Mouse (Mus musculus) CH12.LX (cell line): ENCODE data around the gene Cop1. TPM values are rescaled to one million over a fixed set of nuclear protein-coding genes. Genes with fewer than 3 reads are reported as not detected.
A peak's percentile ranks its signal among the peaks of the same experiment; 100 is the strongest.

Experiments
- DNase-seq: peaks from one replicate; pipeline ENCODE4 v3.0.0-alpha.2; 2013; ENCODE audit errors: extremely low read depth
- H3K27ac ChIP-seq: 2 replicates; pipeline ENCODE4 v1.5.1; 2012; ENCODE audit warnings: low read depth, mild to moderate bottlenecking, control low read depth, moderate library complexity; ENCODE audit not compliant: insufficient read depth
- H3K27me3 ChIP-seq: replicated peaks from 2 replicates; pipeline ENCODE3; 2012; ENCODE audit warnings: inconsistent platforms
- H3K36me3 ChIP-seq, 2 experiments: replicated peaks in 1 of 2; 2 replicates each; pipeline versions ENCODE3 to v1.6.1; 2012; ENCODE audit warnings: inconsistent platforms in 1 of 2, low read length in 1 of 2, mild to moderate bottlenecking in 1 of 2, mixed read lengths in 1 of 2, moderate library complexity in 1 of 2; ENCODE audit not compliant: control insufficient read depth in 1 of 2, insufficient read depth in 1 of 2
- H3K4me1 ChIP-seq, 2 experiments: 2 replicates each; pipeline ENCODE4 v1.6.1; 2012; ENCODE audit warnings: inconsistent platforms in 1 of 2, moderate library complexity in 1 of 2; ENCODE audit not compliant: insufficient read depth in 2 of 2, control insufficient read depth in 1 of 2
- H3K4me2 ChIP-seq: 2 replicates; pipeline ENCODE4 v1.6.1; 2012; ENCODE audit warnings: low read depth, mild to moderate bottlenecking, control low read depth; ENCODE audit not compliant: poor library complexity, insufficient read depth, severe bottlenecking
- H3K4me3 ChIP-seq, 3 experiments: fragments of 150-350 bp in 1 of 3; sonication (generic) in 1 of 3; replicated peaks in 1 of 3; 2 replicates each; pipeline versions ENCODE3 to v1.5.1; 2011 to 2012; ENCODE audit warnings: low read depth in 2 of 3, low read length in 2 of 3, mild to moderate bottlenecking in 2 of 3, moderate library complexity in 2 of 3, control low read depth in 1 of 3, improper control_type of control experiment in 1 of 3, inconsistent platforms in 1 of 3, mixed read lengths in 1 of 3; ENCODE audit not compliant: poor library complexity in 1 of 3
- H3K79me2 ChIP-seq: replicated peaks from 2 replicates; pipeline ENCODE4 v1.6.1; 2012; ENCODE audit warnings: mild to moderate bottlenecking, moderate library complexity; ENCODE audit not compliant: control insufficient read depth, poor library complexity, insufficient read depth, severe bottlenecking; ENCODE audit errors: extremely low read depth
- H3K9ac ChIP-seq: 2 replicates; pipeline ENCODE4 v1.6.1; 2012; ENCODE audit warnings: low read depth, mild to moderate bottlenecking, control low read depth, moderate library complexity; ENCODE audit not compliant: insufficient read depth
- H3K9me3 ChIP-seq: replicated peaks from 2 replicates; pipeline ENCODE3; 2012; ENCODE audit warnings: low read length, inconsistent platforms, mixed read lengths
- EP300 ChIP-seq: IDR thresholded peaks from 2 replicates; pipeline ENCODE4 v1.6.1; 2011; ENCODE audit warnings: low read length, improper control_type of control experiment
- ETS1 ChIP-seq: conservative IDR thresholded peaks from 2 replicates; pipeline ENCODE4 v1.6.1; 2012; ENCODE audit warnings: low read depth, mild to moderate bottlenecking, inconsistent platforms, low read length, improper control_type of control experiment, moderate library complexity
- IRF4 ChIP-seq: IDR thresholded peaks from 2 replicates; pipeline ENCODE4 v1.6.1; 2014; ENCODE audit warnings: low read depth, mild to moderate bottlenecking, inconsistent platforms, low read length, improper control_type of control experiment
- JUN ChIP-seq: IDR thresholded peaks from 2 replicates; pipeline ENCODE4 v1.6.1; 2011; ENCODE audit warnings: low read depth, mild to moderate bottlenecking, low read length, improper control_type of control experiment, moderate library complexity; ENCODE audit not compliant: insufficient read depth
- JUND ChIP-seq: conservative IDR thresholded peaks from 2 replicates; pipeline ENCODE4 v1.6.1; 2011; ENCODE audit warnings: low read depth, low read length, improper control_type of control experiment
- MAFK ChIP-seq: IDR thresholded peaks from 2 replicates; pipeline ENCODE4 v1.6.1; 2011; ENCODE audit warnings: low read length, improper control_type of control experiment; ENCODE audit not compliant: insufficient replicate concordance
- MAX ChIP-seq: IDR thresholded peaks from 2 replicates; pipeline ENCODE4 v1.6.1; 2011; ENCODE audit warnings: low read length, improper control_type of control experiment
- MEF2A ChIP-seq: IDR thresholded peaks from 2 replicates; pipeline ENCODE4 v1.6.1; 2014; ENCODE audit warnings: low read depth, mild to moderate bottlenecking, inconsistent platforms, low read length, improper control_type of control experiment, borderline replicate concordance
- SIN3A ChIP-seq: IDR thresholded peaks from 2 replicates; pipeline ENCODE4 v1.6.1; 2012; ENCODE audit warnings: low read length, improper control_type of control experiment, inconsistent platforms
- TCF12 ChIP-seq: IDR thresholded peaks from 2 replicates; pipeline ENCODE4 v1.6.1; 2014; ENCODE audit warnings: low read depth, mild to moderate bottlenecking, inconsistent platforms, low read length, improper control_type of control experiment
- ZC3H11A ChIP-seq: IDR thresholded peaks from 2 replicates; pipeline ENCODE4 v1.6.1; 2012; ENCODE audit warnings: low read depth, mild to moderate bottlenecking, inconsistent platforms, low read length, improper control_type of control experiment
- ZNF384 ChIP-seq: IDR thresholded peaks from 2 replicates; pipeline ENCODE4 v1.6.1; 2012; ENCODE audit warnings: low read depth, low read length, improper control_type of control experiment, inconsistent platforms
- dilution Hi-C: fragments of 300-500 bp; cut with MboI; formaldehyde crosslinking; loops from 2 replicates; pipeline ENCODE4 v1.14.3; 2020; ENCODE audit warnings: low sequenced_read_pairs; ENCODE audit not compliant: extremely low pct_unique_long_range_greater_than_20kb, extremely low pct_ligation_motif_present
- in situ Hi-C: fragments of 300-500 bp; cut with MboI; formaldehyde crosslinking; loops from 3 replicates; pipeline ENCODE4 v1.14.3; 2019; ENCODE audit warnings: low sequenced_read_pairs, low pct_ligation_motif_present, low pct_unique_long_range_greater_than_20kb, mixed read lengths
- polyA plus RNA-seq: library from polyadenylated mRNA; unstranded; fragments of >175 nt; gene quantifications from 2 replicates; pipeline ENCODE4 v1.2.1, GENCODE M21; 2012; ENCODE audit warnings: low read depth; ENCODE audit not compliant: insufficient read length
- total RNA-seq, 2 experiments: library from RNA; depleted of rRNA; stranded (reverse); fragments of 300-350 nt in 1 of 2; fragments of >200 nt in 1 of 2; gene quantifications; 2 replicates each; pipeline ENCODE4 v1.2.3; 2012 to 2014

Cop1 gene
- total and polyA plus RNA-seq, 3 experiments, result 54.6 to 93.2 (median 79.0) TPM

- Histone ChIP-seq H3K4me2 (no peak overlapping the region), H3K79me2 (no peaks in the 10 kb centered on the region), H3K4me3 (no peak overlapping the region), H3K36me3 (peaks cover 11 to 57% of the 10 kb centered on the region in 2 experiments), H3K4me1 (peaks cover 2 to 12% of the 10 kb centered on the region in 2 experiments; a peak in 2 of 4 replicates), H3K9ac (no peak overlapping the region), H3K27ac (no peak overlapping the region), H3K9me3 (no peaks in the 10 kb centered on the region), H3K27me3 (no peaks in the 10 kb centered on the region)
- TF ChIP-seq TCF12, result no peak
- TF ChIP-seq JUND, result no peak
- TF ChIP-seq EP300, result no peak
- TF ChIP-seq MAX, result no peak
- no peak for TF ChIP-seq IRF4
- no peak for TF ChIP-seq MEF2A
- TF ChIP-seq JUN, result no peak
- TF ChIP-seq ZC3H11A, result no peak
- no peak for DNase-seq
- in situ Hi-C loops, result no loop called here
- dilution Hi-C loops, result no loop called here
Observed at GRCm38 (mm10) chr1:159331008-159331407, 98.9 kb downstream of the Cop1 start.

DNA sequence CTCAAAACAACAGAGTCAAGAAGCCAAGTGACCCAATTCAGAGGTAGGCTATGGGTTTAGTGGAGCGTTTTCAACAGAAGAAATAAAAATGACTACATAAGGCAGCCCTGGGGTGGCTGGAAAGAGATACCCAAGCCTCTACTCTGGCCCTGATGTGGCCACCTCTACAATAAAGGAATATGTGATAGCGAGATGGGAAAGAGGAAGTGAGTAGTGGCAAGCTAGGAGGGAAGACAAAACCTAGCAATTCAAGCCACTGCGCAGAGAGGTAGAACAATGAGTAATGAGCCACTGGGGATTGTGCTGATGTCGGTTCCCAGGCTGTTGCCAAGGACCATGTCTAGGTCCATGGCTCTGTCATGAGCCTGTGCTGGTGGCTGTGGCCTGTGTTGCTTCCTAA, 102.0 kb downstream of the Cop1 start:
- in situ Hi-C loops, result no loop called here
- Histone ChIP-seq H3K27me3 (no peaks in the 10 kb centered on the region), H3K4me1 (peaks cover 2 to 12% of the 10 kb centered on the region in 2 experiments; a peak in 2 of 4 replicates), H3K27ac (no peak overlapping the region), H3K4me2 (no peak overlapping the region), H3K9ac (no peak overlapping the region), H3K36me3 (peaks cover 12 to 61% of the 10 kb centered on the region in 2 experiments), H3K9me3 (no peaks in the 10 kb centered on the region), H3K79me2 (no peaks in the 10 kb centered on the region), H3K4me3 (no peak overlapping the region)
- dilution Hi-C loops, result no loop called here
- peak; percentile 71 for DNase-seq
- TF ChIP-seq EP300, result peak; percentile 62
- no peak for TF ChIP-seq JUND
- TF ChIP-seq IRF4, result peak; percentile 68; the same call in 1 of the 2 replicates
- no peak for TF ChIP-seq SIN3A
- no peak for TF ChIP-seq ETS1
- no peak for TF ChIP-seq ZNF384
- no peak for TF ChIP-seq JUN

GRCm38 (mm10) chr1:159342355-159342754, 110.2 kb downstream of the Cop1 start:
- Histone ChIP-seq H3K4me2 (no peak overlapping the region), H3K4me3 (no peak overlapping the region), H3K79me2 (no peaks in the 10 kb centered on the region), H3K36me3 (peaks cover 8 to 47% of the 10 kb centered on the region in 2 experiments), H3K9ac (no peak overlapping the region)
- DNase-seq, result no peak
- dilution Hi-C loops, result no loop called here
- TF ChIP-seq JUND (no peak), MAFK (peak; percentile 86)
- TF ChIP-seq, all 38 proteins: peak for 1
- H3K27me3 ChIP-seq, result no peaks in the 10 kb centered on the region
- H3K9me3 ChIP-seq, result no peaks in the 10 kb centered on the region
- no peak overlapping the region for H3K27ac ChIP-seq
- H3K4me1 ChIP-seq, result no peaks in the 10 kb centered on the region
- in situ Hi-C loops, result no loop called here
